Mouse (Mus musculus) liver, adult 2 months (tissue): Measurements from ENCODE around the gene Otub2.

Experiments
- CTCF ChIP-seq: fragments of 200-500 bp; IDR thresholded peaks from 2 replicates; pipeline ENCODE4 v1.5.1; 2011; ENCODE audit warnings: low read depth, low read length, control low read depth
- POLR2A ChIP-seq: fragments of 200-500 bp; IDR thresholded peaks from 2 replicates; pipeline ENCODE4 v1.6.1; 2011; ENCODE audit warnings: low read length, control low read depth; ENCODE audit not compliant: insufficient read depth; ENCODE audit errors: extremely low read depth

- TF ChIP-seq POLR2A (no peak), CTCF (no peak)
Measured at GRCm38 (mm10) chr12:103358216-103358615, 30.3 kb upstream of the Otub2 start.
